In genomic region chr14:121103459-121103858, GRCm38 (mm10) we compare ENCODE assay signal across 8 mouse cellular contexts.
DNase-seq lines count a peak whose midpoint lies in the region; ATAC-seq lines count a peak whose summit lies in the region.

No protein-coding gene starts in this region.

- ATAC-seq in heart, embryonic 11.5 days (replicated peaks; ENCODE audit: insufficient number of reproducible peaks, low FRiP score, low TSS enrichment) = no peak
- ATAC-seq in embryonic facial prominence, embryonic 15.5 days (ENCODE audit: insufficient number of reproducible peaks, low FRiP score, low TSS enrichment, low read depth) = peak; percentile 39
- ATAC-seq in limb, embryonic 13.5 days (ENCODE audit: low FRiP score, low read depth) = no peak; the same call in 1 of the 2 replicates

- H3K4me2 ChIP-seq in heart, embryonic 11.5 days = no peak overlapping the region
- H3K4me2 ChIP-seq in embryonic facial prominence, embryonic 15.5 days (replicated peaks) = no peak overlapping the region
- no peak overlapping the region for H3K4me2 ChIP-seq in limb, embryonic 13.5 days (replicated peaks)

- WGBS in heart, embryonic 11.5 days (ENCODE audit: insufficient replicate concordance) = 83% methylated on average over 9 of the region's 9 CpGs
- WGBS in embryonic facial prominence, embryonic 15.5 days = 36% methylated on average over 9 of the region's 9 CpGs
- WGBS in limb, embryonic 13.5 days = 25% methylated on average over 9 of the region's 9 CpGs
- 82% methylated on average over 9 of the region's 9 CpGs for whole genome bisulfite sequencing in heart, embryonic 10.5 days

- H3K9ac ChIP-seq in heart, embryonic 11.5 days (ENCODE audit: low read depth, low read length) = no peak overlapping the region
- no peak overlapping the region for H3K9ac ChIP-seq in embryonic facial prominence, embryonic 15.5 days
- no peak overlapping the region for H3K9ac ChIP-seq in limb, embryonic 13.5 days

- no peaks in the 10 kb centered on the region for H3K9me3 ChIP-seq in heart, embryonic 11.5 days (replicated peaks; ENCODE audit: control insufficient read depth, low read length)
- H3K9me3 ChIP-seq in embryonic facial prominence, embryonic 15.5 days (replicated peaks) = no peaks in the 10 kb centered on the region
- no peaks in the 10 kb centered on the region for H3K9me3 ChIP-seq in limb, embryonic 13.5 days
- no peaks in the 10 kb centered on the region for H3K9me3 ChIP-seq in heart, embryonic 10.5 days

- H3K27ac ChIP-seq in heart, embryonic 11.5 days (ENCODE audit: low read depth, low read length) = no peak overlapping the region
- H3K27ac ChIP-seq in embryonic facial prominence, embryonic 15.5 days (replicated peaks) = peak overlapping the region; percentile 76
- H3K27ac ChIP-seq in limb, embryonic 13.5 days = peak overlapping the region; percentile 61; the same call in 1 of the 2 replicates
- H3K27ac ChIP-seq in heart, embryonic 10.5 days = no peak overlapping the region

- intact Hi-C loops in heart, postnatal 25 days (cut with DNase I) = no loop called here

- peak; percentile 80 for DNase-seq in heart, adult 11 months
- DNase-seq in brain, adult 2 months (ENCODE audit: low read depth, low spot score) = peak; percentile 60
- no peak for DNase-seq in heart, postnatal 25 days (ENCODE audit: low spot score)
- DNase-seq in right cerebral cortex, postnatal 10 days (ENCODE audit: low spot score in 2 of 2) = no peak
- no peak for DNase-seq in heart, embryonic 10.5 days (ENCODE audit: low spot score)

- H3K4me1 ChIP-seq in heart, embryonic 11.5 days (ENCODE audit: control insufficient read depth, insufficient read depth, low read length) = peaks cover 74% of the 10 kb centered on the region
- H3K4me1 ChIP-seq in embryonic facial prominence, embryonic 15.5 days = peaks cover 82% of the 10 kb centered on the region
- peaks cover 91% of the 10 kb centered on the region for H3K4me1 ChIP-seq in limb, embryonic 13.5 days
- H3K4me1 ChIP-seq in heart, embryonic 10.5 days = peaks cover 83% of the 10 kb centered on the region

- no peaks in the 10 kb centered on the region for H3K36me3 ChIP-seq in heart, embryonic 11.5 days (ENCODE audit: control insufficient read depth, insufficient read depth, low read length)
- peaks cover 5% of the 10 kb centered on the region; the same call in 1 of the 2 replicates for H3K36me3 ChIP-seq in embryonic facial prominence, embryonic 15.5 days
- peaks cover 13% of the 10 kb centered on the region for H3K36me3 ChIP-seq in limb, embryonic 13.5 days
- peaks cover 16% of the 10 kb centered on the region for H3K36me3 ChIP-seq in heart, embryonic 10.5 days

- H3K4me3 ChIP-seq in heart, embryonic 11.5 days (ENCODE audit: low read depth, low read length) = no peak overlapping the region
- H3K4me3 ChIP-seq in embryonic facial prominence, embryonic 15.5 days (replicated peaks) = no peak overlapping the region
- H3K4me3 ChIP-seq in limb, embryonic 13.5 days = no peak overlapping the region
- H3K4me3 ChIP-seq in heart, embryonic 10.5 days = no peak overlapping the region

- H3K27me3 ChIP-seq in heart, embryonic 11.5 days (ENCODE audit: control insufficient read depth, insufficient read depth, low read length) = no peaks in the 10 kb centered on the region
- H3K27me3 ChIP-seq in embryonic facial prominence, embryonic 15.5 days = no peaks in the 10 kb centered on the region
- H3K27me3 ChIP-seq in limb, embryonic 13.5 days = no peaks in the 10 kb centered on the region
- H3K27me3 ChIP-seq in heart, embryonic 10.5 days (ENCODE audit: insufficient read depth, poor library complexity, severe bottlenecking) = no peaks in the 10 kb centered on the region

Comparison
In these comparisons a context has a peak if more than half of its experiments do, and no peak if none do; other contexts are left out.
1. DNase-seq: peak in heart, adult 11 months (single experiment) and brain, adult 2 months (single experiment); none in heart, postnatal 25 days (single experiment), right cerebral cortex, postnatal 10 days (0 of 2) and heart, embryonic 10.5 days (single experiment).
2. H3K27ac ChIP-seq: peak in embryonic facial prominence, embryonic 15.5 days (single experiment) and limb, embryonic 13.5 days (single experiment); none in heart, embryonic 11.5 days (single experiment) and heart, embryonic 10.5 days (single experiment).